Mouse (Mus musculus) stomach, postnatal 0 days (tissue): ENCODE measurements around the gene Mnat1.
"Not testable (repeated sequence)": the region's sequence is repeated elsewhere in the genome, so short reads cannot be mapped to it uniquely, and the experiment has no call there.

Experiments
- CTCF ChIP-seq: IDR thresholded peaks from 2 replicates; pipeline ENCODE4 v1.5.1; 2016; ENCODE audit warnings: antibody characterized with exemption, low read depth, mild to moderate bottlenecking, moderate library complexity
- EP300 ChIP-seq: optimal IDR thresholded peaks from 2 replicates; pipeline ENCODE3; 2016; ENCODE audit warnings: antibody characterized with exemption

DNA sequence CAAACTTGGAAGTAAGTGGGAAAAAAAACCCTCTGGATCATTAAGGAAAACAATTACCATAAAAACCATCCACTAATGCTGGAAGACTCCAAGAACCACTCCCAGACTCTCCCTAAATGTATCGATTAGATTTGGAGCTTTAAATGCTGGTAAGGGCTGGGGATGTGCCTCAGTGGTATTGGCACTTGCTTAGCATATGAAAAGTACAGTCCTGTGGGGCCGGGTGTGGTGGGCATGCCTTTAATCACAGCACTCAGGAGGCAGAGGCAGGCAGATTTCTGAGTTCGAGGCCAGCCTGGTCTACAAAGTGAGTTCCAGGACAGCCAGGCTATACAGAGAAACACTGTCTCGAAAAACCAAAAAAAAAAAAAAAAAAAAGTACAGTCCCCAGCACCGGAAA is 27.3 kb upstream of the Mnat1 start:
- TF ChIP-seq EP300, CTCF: not testable (repeated sequence)
